Mouse (Mus musculus): ENCODE results near the gene Mgmt. TPM values are rescaled to one million over a fixed set of nuclear protein-coding genes. Genes with fewer than 3 reads are reported as not detected.

The Mgmt gene
- polyA plus RNA-seq, 1 experiment from 2014 or later = 2.0 TPM

GRCm38 (mm10) chr7:137038311-137038945 lies 144.0 kb downstream of the Mgmt start:
- no peak for ATAC-seq (ENCODE audit: low read depth)
- H3K9me3 ChIP-seq = no peaks in the 10 kb centered on the region
- peak overlapping the region; percentile 1; the same call in 1 of the 2 replicates for H3K27ac ChIP-seq (replicated peaks)
- no peak overlapping the region for H3K4me3 ChIP-seq
- peaks cover 44% of the 10 kb centered on the region for H3K4me1 ChIP-seq (replicated peaks)
- no peak overlapping the region for H3K9ac ChIP-seq
- H3K36me3 ChIP-seq = no peaks in the 10 kb centered on the region
- no peaks in the 10 kb centered on the region for H3K27me3 ChIP-seq
- 60% methylated on average over 10 of the region's 10 CpGs for WGBS
- no peak overlapping the region for H3K4me2 ChIP-seq

- Histone ChIP-seq H3K9ac (no peak overlapping the region), H3K27ac (replicated peaks) (peak overlapping the region; percentile 1; the same call in 1 of the 2 replicates), H3K4me3 (no peak overlapping the region), H3K27me3 (no peaks in the 10 kb centered on the region), H3K4me2 (no peak overlapping the region), H3K4me1 (replicated peaks) (peaks cover 44% of the 10 kb centered on the region), H3K9me3 (no peaks in the 10 kb centered on the region), H3K36me3 (no peaks in the 10 kb centered on the region)
- WGBS = 47% methylated on average over 7 of the region's 7 CpGs
- ATAC-seq (ENCODE audit: low read depth) = no peak
Measured at GRCm38 (mm10) chr7:137038946-137039320, 144.5 kb downstream of the Mgmt start.

GRCm38 (mm10) chr7:137040646-137041045 lies 146.2 kb downstream of the Mgmt start:
- H3K27me3 ChIP-seq = no peaks in the 10 kb centered on the region
- H3K4me3 ChIP-seq = no peak overlapping the region
- ATAC-seq (ENCODE audit: low read depth) = no peak
- peaks cover 43% of the 10 kb centered on the region for H3K4me1 ChIP-seq (replicated peaks)
- no peaks in the 10 kb centered on the region for H3K9me3 ChIP-seq
- H3K27ac ChIP-seq (replicated peaks) = 0 out of 2 replicates have a peak overlapping the region, but pooled peaks have one; percentile 7
- no peaks in the 10 kb centered on the region for H3K36me3 ChIP-seq
- H3K4me2 ChIP-seq = no peak overlapping the region
- H3K9ac ChIP-seq = peak overlapping the region; percentile 0; the same call in 1 of the 2 replicates
- 17% methylated on average over 8 of the region's 8 CpGs for WGBS

GRCm38 (mm10) chr7:137046891-137047290 lies 152.5 kb downstream of the Mgmt start:
- H3K9ac ChIP-seq = no peak overlapping the region
- H3K4me1 ChIP-seq (replicated peaks) = peaks cover 3% of the 10 kb centered on the region; the same call in 1 of the 2 replicates
- no peaks in the 10 kb centered on the region for H3K27me3 ChIP-seq
- H3K36me3 ChIP-seq = no peaks in the 10 kb centered on the region
- H3K9me3 ChIP-seq = no peaks in the 10 kb centered on the region
- no peak overlapping the region for H3K4me2 ChIP-seq
- no peak for ATAC-seq (ENCODE audit: low read depth)
- no peak overlapping the region for H3K4me3 ChIP-seq
- H3K27ac ChIP-seq (replicated peaks) = no peak overlapping the region
- 86% methylated on average over 4 of the region's 4 CpGs for WGBS

- no peak for ATAC-seq (ENCODE audit: low read depth)
- no peaks in the 10 kb centered on the region for H3K27me3 ChIP-seq
- no peak overlapping the region for H3K9ac ChIP-seq
- WGBS = 54% methylated on average over 8 of the region's 8 CpGs
- no peak overlapping the region for H3K4me3 ChIP-seq
- H3K4me1 ChIP-seq (replicated peaks) = peaks cover 3% of the 10 kb centered on the region; the same call in 1 of the 2 replicates
- no peak overlapping the region for H3K27ac ChIP-seq (replicated peaks)
- H3K9me3 ChIP-seq = no peaks in the 10 kb centered on the region
- H3K4me2 ChIP-seq = no peak overlapping the region
- H3K36me3 ChIP-seq = no peaks in the 10 kb centered on the region
Measured at GRCm38 (mm10) chr7:137048086-137048922, 153.9 kb downstream of the Mgmt start.

- H3K27ac ChIP-seq (replicated peaks) = no peak overlapping the region
- no peaks in the 10 kb centered on the region for H3K4me1 ChIP-seq (replicated peaks)
- H3K9me3 ChIP-seq = no peaks in the 10 kb centered on the region
- no peaks in the 10 kb centered on the region for H3K27me3 ChIP-seq
- no peak overlapping the region for H3K4me3 ChIP-seq
- no peaks in the 10 kb centered on the region for H3K36me3 ChIP-seq
- no peak overlapping the region for H3K4me2 ChIP-seq
- no peak for ATAC-seq (ENCODE audit: low read depth)
- WGBS = 80% methylated on average over 5 of the region's 5 CpGs
- no peak overlapping the region for H3K9ac ChIP-seq
Measured at GRCm38 (mm10) chr7:137054343-137054742, 159.9 kb downstream of the Mgmt start.

- Histone ChIP-seq H3K36me3 (no peaks in the 10 kb centered on the region), H3K9ac (no peak overlapping the region), H3K27ac (replicated peaks) (no peak overlapping the region), H3K4me2 (no peak overlapping the region), H3K4me3 (no peak overlapping the region), H3K4me1 (replicated peaks) (no peaks in the 10 kb centered on the region), H3K27me3 (no peaks in the 10 kb centered on the region), H3K9me3 (no peaks in the 10 kb centered on the region)
- ATAC-seq (ENCODE audit: low read depth) = no peak
- WGBS = 56% methylated on average over 5 of the region's 5 CpGs
Measured at GRCm38 (mm10) chr7:137056126-137056525, 161.7 kb downstream of the Mgmt start.

GRCm38 (mm10) chr7:137060488-137060887 lies 166.1 kb downstream of the Mgmt start:
- Histone ChIP-seq H3K9me3 (no peaks in the 10 kb centered on the region), H3K27me3 (no peaks in the 10 kb centered on the region), H3K4me1 (replicated peaks) (peaks cover 17% of the 10 kb centered on the region), H3K9ac (no peak overlapping the region), H3K36me3 (no peaks in the 10 kb centered on the region), H3K4me3 (no peak overlapping the region), H3K27ac (replicated peaks) (no peak overlapping the region), H3K4me2 (no peak overlapping the region)
- ATAC-seq (ENCODE audit: low read depth) = no peak
- 32% methylated on average over 3 of the region's 3 CpGs for WGBS

- H3K9ac ChIP-seq = no peak overlapping the region
- H3K4me1 ChIP-seq (replicated peaks) = peaks cover 17% of the 10 kb centered on the region
- 98% methylated on average over 6 of the region's 6 CpGs for WGBS
- no peaks in the 10 kb centered on the region for H3K27me3 ChIP-seq
- H3K4me3 ChIP-seq = no peak overlapping the region
- H3K4me2 ChIP-seq = no peak overlapping the region
- H3K9me3 ChIP-seq = no peaks in the 10 kb centered on the region
- H3K27ac ChIP-seq (replicated peaks) = no peak overlapping the region
- no peak for ATAC-seq (ENCODE audit: low read depth)
- no peaks in the 10 kb centered on the region for H3K36me3 ChIP-seq
Measured at GRCm38 (mm10) chr7:137061109-137061508, 166.7 kb downstream of the Mgmt start.

- H3K27me3 ChIP-seq = no peaks in the 10 kb centered on the region
- H3K9me3 ChIP-seq = no peaks in the 10 kb centered on the region
- H3K9ac ChIP-seq = no peak overlapping the region
- H3K4me2 ChIP-seq = no peak overlapping the region
- no peak overlapping the region for H3K4me3 ChIP-seq
- peak; percentile 67 for ATAC-seq (ENCODE audit: low read depth)
- no peaks in the 10 kb centered on the region for H3K36me3 ChIP-seq
- peaks cover 17% of the 10 kb centered on the region for H3K4me1 ChIP-seq (replicated peaks)
- H3K27ac ChIP-seq (replicated peaks) = peak overlapping the region; percentile 67
- WGBS = 42% methylated on average over 9 of the region's 9 CpGs
Measured at GRCm38 (mm10) chr7:137064255-137064654, 169.8 kb downstream of the Mgmt start.

GRCm38 (mm10) chr7:137065408-137065807 lies 171.0 kb downstream of the Mgmt start:
- no peak for ATAC-seq (ENCODE audit: low read depth)
- Histone ChIP-seq H3K27ac (replicated peaks) (no peak overlapping the region), H3K9me3 (no peaks in the 10 kb centered on the region), H3K4me3 (no peak overlapping the region), H3K4me1 (replicated peaks) (peaks cover 17% of the 10 kb centered on the region), H3K4me2 (no peak overlapping the region), H3K27me3 (no peaks in the 10 kb centered on the region), H3K9ac (no peak overlapping the region), H3K36me3 (no peaks in the 10 kb centered on the region)
- 86% methylated on average over 5 of the region's 5 CpGs for WGBS

- H3K9ac ChIP-seq = no peak overlapping the region
- no peaks in the 10 kb centered on the region for H3K36me3 ChIP-seq
- H3K27me3 ChIP-seq = no peaks in the 10 kb centered on the region
- ATAC-seq (ENCODE audit: low read depth) = no peak
- H3K27ac ChIP-seq (replicated peaks) = no peak overlapping the region
- H3K4me3 ChIP-seq = no peak overlapping the region
- peaks cover 17% of the 10 kb centered on the region for H3K4me1 ChIP-seq (replicated peaks)
- H3K4me2 ChIP-seq = no peak overlapping the region
- WGBS = 88% methylated on average over 3 of the region's 3 CpGs
- H3K9me3 ChIP-seq = no peaks in the 10 kb centered on the region
Measured at GRCm38 (mm10) chr7:137066211-137066610, 171.8 kb downstream of the Mgmt start.

Measured in neural tube, embryonic 13.5 days (tissue).